Mouse (Mus musculus): ENCODE measurements around the gene Pet100.

GRCm38 (mm10) chr8:3586452-3586851 lies 34.9 kb upstream of the Pet100 start:
- TF ChIP-seq GATA1 (IDR thresholded peaks at IDR 0.05; ENCODE audit: borderline replicate concordance, low read length) (no peak), FLI1 (IDR thresholded peaks at IDR 0.05; ENCODE audit: low read length) (no peak)
